Mouse (Mus musculus) cerebellum, adult 9-10 months (tissue): ENCODE measurements at regions not wholly inside any gene's neighbourhood (a gene's known extent, or its start where the extent isn't known, plus 50 kb on each side); places are given as distances from the start of the nearest gene placed in this dataset.
A peak's percentile ranks its signal among the peaks of the same experiment; 100 is the strongest.

Experiments used
- DNase-seq: peaks from one replicate; pipeline ENCODE4 v3.0.0; 2022

DNA sequence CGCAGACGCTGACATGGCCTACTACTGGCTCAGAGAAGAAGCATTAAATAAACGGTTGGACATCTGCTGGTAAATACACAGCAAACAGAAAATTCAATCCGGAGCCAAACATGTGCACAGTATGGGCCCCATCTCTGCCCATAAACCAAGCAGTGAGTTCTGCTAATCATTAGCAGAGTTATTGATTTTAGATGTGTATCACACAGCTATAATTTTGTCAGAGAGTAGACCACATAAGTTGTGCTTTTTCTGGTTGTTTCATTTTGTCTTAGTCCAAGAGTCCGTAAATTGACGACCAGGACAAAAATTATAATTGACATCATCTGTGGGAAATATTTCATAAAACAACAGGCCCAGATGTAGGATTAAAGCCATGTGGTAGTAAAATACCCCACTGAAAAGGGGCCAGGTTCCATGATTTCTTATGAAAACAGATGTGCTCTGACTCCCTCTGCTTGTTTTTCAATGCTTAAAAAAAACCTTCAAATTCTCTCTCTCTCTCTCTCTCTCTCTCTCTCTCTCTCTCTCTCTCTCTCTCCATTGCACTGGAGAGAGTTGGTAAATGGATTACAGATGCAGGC is 339.3 kb downstream of the Hao1 start:
- DNase-seq, result no peak

DNA sequence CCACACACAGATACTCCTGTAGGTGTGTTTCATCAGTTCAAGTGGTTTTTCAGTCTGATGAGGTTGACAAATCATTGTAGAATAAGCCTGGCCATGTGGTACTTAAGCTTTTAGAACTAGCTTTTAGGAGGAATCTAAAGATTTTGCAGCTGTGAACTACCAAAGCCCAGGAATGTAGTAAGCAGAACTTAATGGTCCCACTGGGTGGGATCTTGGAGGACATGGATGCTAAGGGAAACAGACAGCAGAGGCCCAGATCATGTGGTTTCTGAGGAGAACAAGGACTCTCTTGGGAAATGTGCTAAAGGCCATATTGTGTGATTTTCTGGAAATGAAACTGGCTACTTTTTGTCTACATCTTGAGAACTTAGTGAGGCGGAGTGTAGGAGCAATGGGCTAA is 350.9 kb downstream of the Hao1 start:
- no peak for DNase-seq

GRCm38 (mm10) chr2:134195961-134196360 is 358.2 kb downstream of the Hao1 start:
- no peak for DNase-seq

- DNase-seq, result peak; percentile 3
Observed at GRCm38 (mm10) chr2:134189435-134190063, 364.6 kb downstream of the Hao1 start.
